Mouse (Mus musculus) CH12.LX (cell line): Measurements from ENCODE around the gene Fbxl21. TPM values are rescaled to one million over a fixed set of nuclear protein-coding genes. Genes with fewer than 3 reads are reported as not detected.

ENCODE experiments used
- DNase-seq: peaks from one replicate; pipeline ENCODE4 v3.0.0-alpha.2; 2013; ENCODE audit errors: extremely low read depth
- H3K27ac ChIP-seq: 2 replicates; pipeline ENCODE4 v1.5.1; 2012; ENCODE audit warnings: low read depth, mild to moderate bottlenecking, control low read depth, moderate library complexity; ENCODE audit not compliant: insufficient read depth
- H3K27me3 ChIP-seq: replicated peaks from 2 replicates; pipeline ENCODE3; 2012; ENCODE audit warnings: inconsistent platforms
- H3K36me3 ChIP-seq, 2 experiments: replicated peaks in 1 of 2; 2 replicates each; pipeline versions ENCODE3 to v1.6.1; 2012; ENCODE audit warnings: inconsistent platforms in 1 of 2, low read length in 1 of 2, mild to moderate bottlenecking in 1 of 2, mixed read lengths in 1 of 2, moderate library complexity in 1 of 2; ENCODE audit not compliant: control insufficient read depth in 1 of 2, insufficient read depth in 1 of 2
- H3K4me1 ChIP-seq, 2 experiments: 2 replicates each; pipeline ENCODE4 v1.6.1; 2012; ENCODE audit warnings: inconsistent platforms in 1 of 2, moderate library complexity in 1 of 2; ENCODE audit not compliant: insufficient read depth in 2 of 2, control insufficient read depth in 1 of 2
- H3K4me2 ChIP-seq: 2 replicates; pipeline ENCODE4 v1.6.1; 2012; ENCODE audit warnings: low read depth, mild to moderate bottlenecking, control low read depth; ENCODE audit not compliant: poor library complexity, insufficient read depth, severe bottlenecking
- H3K4me3 ChIP-seq, 3 experiments: fragments of 150-350 bp in 1 of 3; sonication (generic) in 1 of 3; replicated peaks in 1 of 3; 2 replicates each; pipeline versions ENCODE3 to v1.5.1; 2011 to 2012; ENCODE audit warnings: low read depth in 2 of 3, low read length in 2 of 3, mild to moderate bottlenecking in 2 of 3, moderate library complexity in 2 of 3, control low read depth in 1 of 3, improper control_type of control experiment in 1 of 3, inconsistent platforms in 1 of 3, mixed read lengths in 1 of 3; ENCODE audit not compliant: poor library complexity in 1 of 3
- H3K79me2 ChIP-seq: replicated peaks from 2 replicates; pipeline ENCODE4 v1.6.1; 2012; ENCODE audit warnings: mild to moderate bottlenecking, moderate library complexity; ENCODE audit not compliant: control insufficient read depth, poor library complexity, insufficient read depth, severe bottlenecking; ENCODE audit errors: extremely low read depth
- H3K9ac ChIP-seq: 2 replicates; pipeline ENCODE4 v1.6.1; 2012; ENCODE audit warnings: low read depth, mild to moderate bottlenecking, control low read depth, moderate library complexity; ENCODE audit not compliant: insufficient read depth
- H3K9me3 ChIP-seq: replicated peaks from 2 replicates; pipeline ENCODE3; 2012; ENCODE audit warnings: low read length, inconsistent platforms, mixed read lengths
- CHD1 ChIP-seq: IDR thresholded peaks from 2 replicates; pipeline ENCODE4 v1.6.1; 2012; ENCODE audit warnings: low read depth, low read length, improper control_type of control experiment, inconsistent platforms
- CHD2 ChIP-seq: IDR thresholded peaks from 2 replicates; pipeline ENCODE4 v1.6.1; 2011; ENCODE audit warnings: low read length, improper control_type of control experiment
- CTCF ChIP-seq, 2 experiments: IDR thresholded peaks in 1 of 2; conservative IDR thresholded peaks in 1 of 2; 2 replicates each; pipeline ENCODE4 v1.5.1; 2011 to 2012; ENCODE audit warnings: low read depth in 2 of 2, low read length in 2 of 2, improper control_type of control experiment in 1 of 2, inconsistent platforms in 1 of 2, mild to moderate bottlenecking in 1 of 2, moderate library complexity in 1 of 2
- E2F4 ChIP-seq: IDR thresholded peaks from 2 replicates; pipeline ENCODE4 v1.6.1; 2011; ENCODE audit warnings: low read depth, low read length, improper control_type of control experiment; ENCODE audit not compliant: insufficient replicate concordance
- ETS1 ChIP-seq: conservative IDR thresholded peaks from 2 replicates; pipeline ENCODE4 v1.6.1; 2012; ENCODE audit warnings: low read depth, mild to moderate bottlenecking, inconsistent platforms, low read length, improper control_type of control experiment, moderate library complexity
- HCFC1 ChIP-seq: IDR thresholded peaks from 2 replicates; pipeline ENCODE4 v1.6.1; 2012; ENCODE audit warnings: low read depth, mild to moderate bottlenecking, inconsistent platforms, low read length, improper control_type of control experiment
- IRF4 ChIP-seq: IDR thresholded peaks from 2 replicates; pipeline ENCODE4 v1.6.1; 2014; ENCODE audit warnings: low read depth, mild to moderate bottlenecking, inconsistent platforms, low read length, improper control_type of control experiment
- MAFK ChIP-seq: IDR thresholded peaks from 2 replicates; pipeline ENCODE4 v1.6.1; 2011; ENCODE audit warnings: low read length, improper control_type of control experiment; ENCODE audit not compliant: insufficient replicate concordance
- MAX ChIP-seq: IDR thresholded peaks from 2 replicates; pipeline ENCODE4 v1.6.1; 2011; ENCODE audit warnings: low read length, improper control_type of control experiment
- MXI1 ChIP-seq: IDR thresholded peaks from 2 replicates; pipeline ENCODE4 v1.6.1; 2011; ENCODE audit warnings: mild to moderate bottlenecking, low read depth, low read length, improper control_type of control experiment
- NELFE ChIP-seq: IDR thresholded peaks from 2 replicates; pipeline ENCODE4 v1.6.1; 2011; ENCODE audit warnings: low read depth, low read length, improper control_type of control experiment
- PAX5 ChIP-seq: IDR thresholded peaks from 2 replicates; pipeline ENCODE4 v1.6.1; 2012; ENCODE audit warnings: low read length, inconsistent platforms, mixed read lengths
- POLR2A ChIP-seq: IDR thresholded peaks from 2 replicates; pipeline ENCODE4 v1.6.1; 2011; ENCODE audit warnings: low read depth, mild to moderate bottlenecking, improper control_type of control experiment, low read length
- POLR2AphosphoS2 ChIP-seq: IDR thresholded peaks from 2 replicates; pipeline ENCODE4 v1.6.1; 2011; ENCODE audit warnings: low read depth, low read length, improper control_type of control experiment
- RCOR1 ChIP-seq: conservative IDR thresholded peaks from 2 replicates; pipeline ENCODE4 v1.6.1; 2012; ENCODE audit warnings: low read depth, mild to moderate bottlenecking, inconsistent platforms, low read length, improper control_type of control experiment
- SMC3 ChIP-seq: IDR thresholded peaks from 2 replicates; pipeline ENCODE4 v1.6.1; 2011; ENCODE audit warnings: low read depth, low read length, improper control_type of control experiment
- UBTF ChIP-seq: IDR thresholded peaks from 2 replicates; pipeline ENCODE4 v1.6.1; 2012; ENCODE audit warnings: low read depth, mild to moderate bottlenecking, inconsistent platforms, low read length, improper control_type of control experiment, moderate library complexity
- ZC3H11A ChIP-seq: IDR thresholded peaks from 2 replicates; pipeline ENCODE4 v1.6.1; 2012; ENCODE audit warnings: low read depth, mild to moderate bottlenecking, inconsistent platforms, low read length, improper control_type of control experiment
- ZKSCAN1 ChIP-seq: IDR thresholded peaks from 2 replicates; pipeline ENCODE4 v1.6.1; 2012; ENCODE audit warnings: low read depth, inconsistent platforms, low read length, improper control_type of control experiment, borderline replicate concordance
- ZMIZ1 ChIP-seq: IDR thresholded peaks from 2 replicates; pipeline ENCODE4 v1.6.1; 2012; ENCODE audit warnings: low read depth, mild to moderate bottlenecking, inconsistent platforms, low read length, improper control_type of control experiment
- ZNF384 ChIP-seq: IDR thresholded peaks from 2 replicates; pipeline ENCODE4 v1.6.1; 2012; ENCODE audit warnings: low read depth, low read length, improper control_type of control experiment, inconsistent platforms
- dilution Hi-C: fragments of 300-500 bp; cut with MboI; formaldehyde crosslinking; loops from 2 replicates; pipeline ENCODE4 v1.14.3; 2020; ENCODE audit warnings: low sequenced_read_pairs; ENCODE audit not compliant: extremely low pct_unique_long_range_greater_than_20kb, extremely low pct_ligation_motif_present
- in situ Hi-C: fragments of 300-500 bp; cut with MboI; formaldehyde crosslinking; loops from 3 replicates; pipeline ENCODE4 v1.14.3; 2019; ENCODE audit warnings: low sequenced_read_pairs, low pct_ligation_motif_present, low pct_unique_long_range_greater_than_20kb, mixed read lengths
- polyA plus RNA-seq: library from polyadenylated mRNA; unstranded; fragments of >175 nt; gene quantifications from 2 replicates; pipeline ENCODE4 v1.2.1, GENCODE M21; 2012; ENCODE audit warnings: low read depth; ENCODE audit not compliant: insufficient read length
- total RNA-seq, 2 experiments: library from RNA; depleted of rRNA; stranded (reverse); fragments of 300-350 nt in 1 of 2; fragments of >200 nt in 1 of 2; gene quantifications; 2 replicates each; pipeline ENCODE4 v1.2.3; 2012 to 2014

Gene Fbxl21
- total and polyA plus RNA-seq, 3 experiments, result not detected

GRCm38 (mm10) chr13:56556701-56557100 lies 34.4 kb downstream of the Fbxl21 start:
- H3K4me1 ChIP-seq, result no peaks in the 10 kb centered on the region
- H3K27ac ChIP-seq, result no peak overlapping the region
- H3K4me3 ChIP-seq, result no peak overlapping the region
- TF ChIP-seq ZC3H11A (no peak), ZNF384 (no peak), E2F4 (no peak), HCFC1 (no peak), ETS1 (no peak), ZMIZ1 (no peak), MAFK (no peak), RCOR1 (no peak), ZKSCAN1 (no peak), PAX5 (no peak), CTCF (conservative IDR thresholded peaks at IDR 0.05 in 1 of 2, IDR thresholded peaks at IDR 0.05 in 1 of 2; ENCODE audit: low read depth in 2 of 2, low read length in 2 of 2) (no peak), IRF4 (no peak), SMC3 (no peak)
- in situ Hi-C loops, result no loop called here
- H3K27me3 ChIP-seq, result peaks cover 82% of the 10 kb centered on the region
- DNase-seq, result no peak
- no peaks in the 10 kb centered on the region for H3K36me3 ChIP-seq
- dilution Hi-C loops, result no loop called here
- H3K79me2 ChIP-seq, result no peaks in the 10 kb centered on the region
- H3K9me3 ChIP-seq, result no peaks in the 10 kb centered on the region
- no peak overlapping the region for H3K4me2 ChIP-seq
- H3K9ac ChIP-seq, result no peak overlapping the region

GRCm38 (mm10) chr13:56558811-56559210 lies 36.5 kb downstream of the Fbxl21 start:
- Histone ChIP-seq H3K4me3 (no peak overlapping the region), H3K27ac (no peak overlapping the region), H3K36me3 (no peaks in the 10 kb centered on the region), H3K79me2 (no peaks in the 10 kb centered on the region), H3K9me3 (no peaks in the 10 kb centered on the region), H3K27me3 (peaks cover 80% of the 10 kb centered on the region), H3K4me1 (no peaks in the 10 kb centered on the region), H3K9ac (no peak overlapping the region), H3K4me2 (no peak overlapping the region)
- no peak for DNase-seq
- in situ Hi-C loops (no loop called here), dilution Hi-C loops (no loop called here)
- TF ChIP-seq MXI1 (no peak), POLR2A (no peak), POLR2AphosphoS2 (no peak), ZNF384 (no peak), PAX5 (no peak), MAX (no peak), RCOR1 (no peak), CHD2 (no peak), CHD1 (no peak), ZMIZ1 (no peak), NELFE (no peak), ZKSCAN1 (no peak), IRF4 (no peak), UBTF (no peak), SMC3 (no peak)
